Mouse (Mus musculus): Measurements from ENCODE around the gene Setd2.

DNA sequence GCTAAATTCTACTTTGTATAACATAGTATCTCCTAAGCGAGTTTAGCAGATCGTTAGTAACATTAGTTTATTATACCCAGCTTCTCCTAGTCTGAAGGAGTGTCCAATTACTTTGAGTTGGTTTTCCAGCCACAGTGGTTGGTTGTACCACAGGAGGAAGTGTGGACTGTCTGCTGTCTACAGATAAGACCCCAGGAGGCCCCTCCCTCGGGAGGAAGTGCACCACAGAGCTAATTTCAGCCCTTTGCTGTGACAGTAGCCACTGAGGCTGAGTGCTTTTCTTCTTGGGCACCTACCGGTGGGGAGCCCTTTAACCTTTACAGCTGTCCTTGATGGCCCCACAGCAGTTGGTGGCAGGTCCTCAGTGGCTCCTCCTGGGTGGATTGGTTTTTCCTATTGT lies 133.5 kb downstream of the Setd2 start:
- TF ChIP-seq POLR2A (IDR thresholded peaks at IDR 0.05; ENCODE audit: extremely low read depth, insufficient read depth, low read length) (no peak), CTCF (IDR thresholded peaks at IDR 0.05; ENCODE audit: low read depth, low read length) (no peak)
